Mouse (Mus musculus) spleen, adult 2 months (tissue): Measurements from ENCODE around the gene Tmc6. TPM values are rescaled to one million over a fixed set of nuclear protein-coding genes. Genes with fewer than 3 reads are reported as not detected.
"Not testable (repeated sequence)": the region's sequence is repeated elsewhere in the genome, so short reads cannot be mapped to it uniquely, and the experiment has no call there.

Source experiments
- DNase-seq, 2 experiments: peaks; one replicate each; pipeline versions ENCODE4 v3.0.0 to v3.0.0-alpha.2; 2012 to 2021; ENCODE audit warnings: low spot score in 2 of 2, low read depth in 1 of 2
- H3K27ac ChIP-seq: fragments of 200-500 bp; 2 replicates; pipeline ENCODE4 v1.5.1; 2012; ENCODE audit warnings: low read length, inconsistent platforms; ENCODE audit not compliant: insufficient read depth
- H3K27me3 ChIP-seq: fragments of 200-500 bp; 2 replicates; pipeline ENCODE4 v1.6.1; 2012; ENCODE audit warnings: mild to moderate bottlenecking, moderate library complexity, low read length, inconsistent platforms; ENCODE audit not compliant: control insufficient read depth, insufficient read depth
- H3K36me3 ChIP-seq: fragments of 200-500 bp; 2 replicates; pipeline ENCODE4 v1.6.1; 2012; ENCODE audit warnings: mild to moderate bottlenecking, low read length, inconsistent platforms; ENCODE audit not compliant: control insufficient read depth, insufficient read depth
- H3K4me1 ChIP-seq: fragments of 200-500 bp; 2 replicates; pipeline ENCODE4 v1.6.1; 2011; ENCODE audit warnings: inconsistent platforms; ENCODE audit not compliant: control insufficient read depth, insufficient read depth, insufficient read length
- H3K4me3 ChIP-seq: fragments of 200-500 bp; 2 replicates; pipeline ENCODE4 v1.5.1; 2011; ENCODE audit warnings: mild to moderate bottlenecking, inconsistent platforms; ENCODE audit not compliant: insufficient read depth, insufficient read length; ENCODE audit errors: extremely low read depth
- CTCF ChIP-seq: fragments of 200-500 bp; IDR thresholded peaks from 2 replicates; pipeline ENCODE4 v1.5.1; 2011; ENCODE audit warnings: mild to moderate bottlenecking, inconsistent platforms; ENCODE audit not compliant: insufficient read depth, insufficient read length, insufficient replicate concordance; ENCODE audit errors: extremely low read depth
- POLR2A ChIP-seq: fragments of 200-500 bp; IDR thresholded peaks from 2 replicates; pipeline ENCODE4 v1.6.1; 2011; ENCODE audit warnings: low read depth, low read length, inconsistent platforms
- WGBS: fragments of 180-500 bp; shearing (Covaris S2); methylation state at CpG from one replicate; pipeline ENCODE4 v1.1.7; 2018; 5-methylcytosine and 5-hydroxymethylcytosine counted together
- polyA plus RNA-seq: library from polyadenylated mRNA; depleted of rRNA; stranded (reverse); fragments of >200 nt; gene quantifications from 2 replicates; pipeline ENCODE4 v1.2.3, GENCODE M21; 2012

The Tmc6 gene
- polyA plus RNA-seq, 1 experiment = 119 TPM

- TF ChIP-seq POLR2A (no peak), CTCF (no peak)
- Histone ChIP-seq H3K27me3 (no peaks in the 10 kb centered on the region), H3K4me1 (peaks cover 11% of the 10 kb centered on the region; the same call in 1 of the 2 replicates), H3K27ac (no peak overlapping the region), H3K36me3 (peaks cover 24% of the 10 kb centered on the region), H3K4me3 (no peak overlapping the region)
- no peak for DNase-seq
- 96% methylated on average over 9 of the region's 9 CpGs for WGBS
These were observed 39.9 kb upstream of the Tmc6 start for GRCm38 (mm10) chr11:117821868-117822267.

DNA sequence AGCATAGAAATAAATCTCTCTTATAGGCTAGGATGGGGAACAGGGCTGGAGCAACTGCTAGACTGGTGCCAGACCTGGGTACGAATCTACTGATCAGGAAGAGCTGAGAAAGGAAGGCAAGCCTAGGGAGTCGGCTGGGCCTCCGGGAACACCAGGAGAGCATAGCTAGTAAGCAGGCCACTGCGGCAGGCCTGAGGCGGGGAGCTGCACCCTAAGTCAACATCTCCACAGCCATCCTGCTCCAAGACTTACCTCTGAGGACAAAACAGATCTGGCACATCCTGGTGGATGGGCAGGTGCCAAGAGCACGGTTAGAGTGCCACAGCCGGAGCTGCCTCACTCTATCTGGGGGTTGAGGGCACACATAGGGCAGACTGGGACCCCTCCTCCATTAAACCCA, 38.2 kb upstream of the Tmc6 start:
- Histone ChIP-seq H3K27me3 (no peaks in the 10 kb centered on the region), H3K4me1 (peaks cover 8% of the 10 kb centered on the region; the same call in 1 of the 2 replicates), H3K27ac (no peak overlapping the region), H3K36me3 (peaks cover 32% of the 10 kb centered on the region), H3K4me3 (no peak overlapping the region)
- WGBS = 97% methylated on average over 7 of the region's 7 CpGs
- no peak for TF ChIP-seq POLR2A
- no peak for TF ChIP-seq CTCF
- DNase-seq = no peak

- 0 out of 2 replicates have a peak, but pooled peaks cover under 1% of the 10 kb centered on the region for H3K4me1 ChIP-seq
- 91% methylated on average over 8 of the region's 8 CpGs for WGBS
- no peak overlapping the region for H3K27ac ChIP-seq
- no peak for DNase-seq
- peaks cover 39% of the 10 kb centered on the region for H3K36me3 ChIP-seq
- TF ChIP-seq POLR2A (no peak), CTCF (no peak)
- no peaks in the 10 kb centered on the region for H3K27me3 ChIP-seq
- H3K4me3 ChIP-seq = no peak overlapping the region
These were observed 37.1 kb upstream of the Tmc6 start for GRCm38 (mm10) chr11:117819095-117819494.

- no peaks in the 10 kb centered on the region for H3K27me3 ChIP-seq
- DNase-seq = no peak
- H3K4me1 ChIP-seq = no peaks in the 10 kb centered on the region; the same call in 1 of the 2 replicates
- H3K36me3 ChIP-seq = peaks cover 44% of the 10 kb centered on the region
- 87% methylated on average over 13 of the region's 13 CpGs for WGBS
- no peak overlapping the region for H3K4me3 ChIP-seq
- TF ChIP-seq POLR2A = no peak
- TF ChIP-seq CTCF = no peak
- no peak overlapping the region for H3K27ac ChIP-seq
These were observed 34.5 kb upstream of the Tmc6 start for GRCm38 (mm10) chr11:117816389-117816996.

GRCm38 (mm10) chr11:117815850-117816249, 33.9 kb upstream of the Tmc6 start:
- not testable (repeated sequence) for DNase-seq, H3K4me3 ChIP-seq, H3K27ac ChIP-seq, H3K27me3 ChIP-seq, H3K4me1 ChIP-seq
- WGBS = 89% methylated on average over 9 of the region's 9 CpGs
- peaks cover 41% of the 10 kb centered on the region for H3K36me3 ChIP-seq

DNA sequence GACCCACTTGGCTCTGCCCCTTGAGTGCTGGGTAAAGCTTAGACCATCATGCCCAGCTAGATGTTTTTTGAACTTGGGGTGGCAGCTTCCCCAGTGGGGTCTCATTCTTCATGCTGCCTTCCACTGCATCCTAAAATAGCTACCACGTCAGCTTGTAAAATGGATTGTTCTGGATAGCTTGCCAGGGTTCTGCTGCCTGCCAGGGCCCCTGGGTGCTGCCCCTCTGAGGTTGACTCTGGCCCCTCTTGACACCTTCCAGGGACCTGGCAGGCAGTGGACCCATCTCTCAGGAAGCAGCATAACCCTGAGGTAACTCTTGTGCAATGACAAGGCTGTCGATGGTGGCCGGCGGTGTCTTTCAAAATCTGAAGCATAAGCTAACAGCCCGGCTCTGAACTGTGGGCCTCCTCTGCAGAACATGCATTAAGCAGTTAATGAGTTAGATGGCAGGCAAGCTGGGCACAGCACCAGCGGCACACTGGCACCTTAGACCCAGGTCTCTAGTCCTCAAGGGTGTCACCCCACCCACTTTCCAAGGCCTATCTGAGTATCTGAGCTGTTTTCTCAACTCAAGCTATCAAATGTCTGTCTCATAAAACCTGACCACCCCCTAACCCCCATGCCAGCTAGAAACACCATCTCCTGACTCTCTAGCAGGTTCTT, 32.8 kb upstream of the Tmc6 start:
- TF ChIP-seq POLR2A (no peak), CTCF (no peak)
- DNase-seq = no peak
- Histone ChIP-seq H3K36me3 (peaks cover 39% of the 10 kb centered on the region), H3K27me3 (no peaks in the 10 kb centered on the region), H3K4me1 (no peaks in the 10 kb centered on the region; the same call in 1 of the 2 replicates), H3K4me3 (no peak overlapping the region), H3K27ac (no peak overlapping the region)
- WGBS = 93% methylated on average over 6 of the region's 6 CpGs

DNA sequence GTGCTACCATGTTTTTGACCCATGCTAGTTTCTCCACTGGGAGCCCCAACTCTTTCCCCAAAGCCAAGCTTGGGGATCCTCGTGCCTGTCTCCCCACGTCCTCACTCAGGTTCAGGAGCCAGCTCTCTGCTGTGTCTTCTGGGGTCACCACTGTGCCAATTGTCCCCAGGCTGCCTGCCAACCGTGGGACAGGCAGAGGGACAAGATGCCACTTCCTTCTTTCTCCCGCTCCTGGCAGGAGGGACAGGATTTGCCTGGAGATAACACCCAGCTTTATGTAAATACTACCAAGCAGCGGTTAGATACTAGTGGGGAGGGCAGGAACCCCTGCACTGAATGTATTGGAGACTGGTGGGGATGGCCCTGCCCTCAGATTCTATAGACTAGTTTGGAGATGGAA, 31.9 kb upstream of the Tmc6 start:
- H3K4me1 ChIP-seq = peaks cover 5% of the 10 kb centered on the region; the same call in 1 of the 2 replicates
- peak overlapping the region; percentile 12; the same call in 1 of the 2 replicates for H3K27ac ChIP-seq
- WGBS = 65% methylated on average over 5 of the region's 5 CpGs
- no peak overlapping the region for H3K4me3 ChIP-seq
- H3K36me3 ChIP-seq = peaks cover 35% of the 10 kb centered on the region
- no peak for DNase-seq
- no peak for TF ChIP-seq CTCF
- no peak for TF ChIP-seq POLR2A
- no peaks in the 10 kb centered on the region for H3K27me3 ChIP-seq
